Mouse (Mus musculus) ES-Bruce4 (cell line): Measurements from ENCODE around the gene Rilpl1.
"Not testable (repeated sequence)": the region's sequence is repeated elsewhere in the genome, so short reads cannot be mapped to it uniquely, and the experiment has no call there.

ENCODE experiments used
- CTCF ChIP-seq: IDR thresholded peaks from one replicate; pipeline ENCODE4 v1.8.1; 2011; ENCODE audit warnings: low read depth, low read length
- EP300 ChIP-seq: IDR thresholded peaks from 2 replicates; pipeline ENCODE4 v1.6.1; 2011; ENCODE audit warnings: low read depth, low read length; ENCODE audit not compliant: insufficient read depth
- POLR2A ChIP-seq: IDR thresholded peaks from one replicate; pipeline ENCODE4 v1.8.1; 2011; ENCODE audit warnings: low read length; ENCODE audit not compliant: insufficient read depth

GRCm38 (mm10) chr5:124550737-124551136 lies 19.5 kb upstream of the Rilpl1 start:
- not testable (repeated sequence) for TF ChIP-seq CTCF, POLR2A, EP300
